Mouse (Mus musculus) midbrain, postnatal 0 days (tissue): ENCODE results near the gene Osbpl10. TPM values are rescaled to one million over a fixed set of nuclear protein-coding genes. Genes with fewer than 3 reads are reported as not detected.

Source experiments
- ATAC-seq: fragments of 200-750 bp; cut with Nextera tagmentation; 2 replicates; pipeline ENCODE4 v1.8.0; 2017; ENCODE audit warnings: moderate number of reproducible peaks, mild to moderate bottlenecking, moderate TSS enrichment, moderate library complexity; ENCODE audit not compliant: low FRiP score
- DNase-seq: peaks from one replicate; pipeline ENCODE4 v3.0.0-alpha.2; 2015; ENCODE audit warnings: low spot score
- H3K27ac ChIP-seq: fragments of 300-500 bp; sonication (generic); 2 replicates; pipeline ENCODE4 v1.5.1; 2014; ENCODE audit warnings: low read depth, mild to moderate bottlenecking, low read length, mixed read lengths
- H3K27me3 ChIP-seq: fragments of 300-500 bp; sonication (generic); 2 replicates; pipeline ENCODE4 v1.6.1; 2014; ENCODE audit warnings: low read length, control low read depth, mixed read lengths; ENCODE audit not compliant: insufficient read depth
- H3K36me3 ChIP-seq: fragments of 300-500 bp; sonication (generic); 2 replicates; pipeline ENCODE4 v1.6.1; 2014; ENCODE audit warnings: low read length, control low read depth, mixed read lengths; ENCODE audit not compliant: insufficient read depth
- H3K4me1 ChIP-seq: fragments of 300-500 bp; sonication (generic); 2 replicates; pipeline ENCODE4 v1.6.1; 2014; ENCODE audit warnings: mild to moderate bottlenecking, control low read depth, antibody characterized with exemption, low read length, mixed read lengths; ENCODE audit not compliant: insufficient read depth
- H3K4me2 ChIP-seq: fragments of 300-500 bp; sonication (generic); 2 replicates; pipeline ENCODE4 v1.6.1; 2014; ENCODE audit warnings: low read depth, mild to moderate bottlenecking, low read length, mixed read lengths; ENCODE audit not compliant: poor library complexity, severe bottlenecking
- H3K4me3 ChIP-seq: fragments of 300-500 bp; sonication (generic); 2 replicates; pipeline ENCODE4 v1.5.1; 2014; ENCODE audit warnings: low read depth, mild to moderate bottlenecking, low read length, moderate library complexity
- H3K9ac ChIP-seq: fragments of 300-500 bp; sonication (generic); replicated peaks from 2 replicates; pipeline ENCODE4 v1.6.1; 2014; ENCODE audit warnings: mild to moderate bottlenecking, low read length, moderate library complexity, mixed read lengths; ENCODE audit not compliant: poor library complexity, severe bottlenecking
- H3K9me3 ChIP-seq: fragments of 300-500 bp; sonication (generic); 2 replicates; pipeline ENCODE4 v1.6.1; 2016; ENCODE audit warnings: low read length, control low read depth
- CTCF ChIP-seq: IDR thresholded peaks from 2 replicates; pipeline ENCODE4 v1.5.1; 2016; ENCODE audit warnings: antibody characterized with exemption, mild to moderate bottlenecking
- WGBS: fragments of 180-500 bp; shearing (Covaris S2); extraction: QIAGEN DNeasy Blood & Tissue Kit; methylation state at CpG from one replicate; pipeline ENCODE4 v1.1.7; 2014; 5-methylcytosine and 5-hydroxymethylcytosine counted together
- polyA plus RNA-seq: library from polyadenylated mRNA; unstranded; fragments of >200 nt; fragmentation: Nextera tagmentation; extraction: Ambion mirVana; gene quantifications from 2 replicates; pipeline ENCODE4 v1.2.1, GENCODE M21; 2015
- total RNA-seq: library from RNA; depleted of rRNA; stranded (reverse); fragments of >200 nt; gene quantifications from 2 replicates; pipeline ENCODE4 v1.2.3, GENCODE M21; 2014

Gene Osbpl10
- total and polyA plus RNA-seq, 2 experiments from 2014 or later: 3.2 to 23.5 TPM

GRCm38 (mm10) chr9:115192890-115193289, 214.5 kb downstream of the Osbpl10 start:
- H3K4me2 ChIP-seq: no peak overlapping the region
- H3K27me3 ChIP-seq: no peaks in the 10 kb centered on the region
- H3K9ac ChIP-seq: no peak overlapping the region
- DNase-seq (no peak), ATAC-seq (no peak)
- TF ChIP-seq CTCF: no peak
- H3K27ac ChIP-seq: no peak overlapping the region
- H3K36me3 ChIP-seq: no peaks in the 10 kb centered on the region
- H3K4me3 ChIP-seq: no peak overlapping the region
- H3K4me1 ChIP-seq: no peaks in the 10 kb centered on the region
- H3K9me3 ChIP-seq: no peaks in the 10 kb centered on the region
- 75% methylated on average over 3 of the region's 3 CpGs for WGBS

GRCm38 (mm10) chr9:115197082-115197481, 218.7 kb downstream of the Osbpl10 start:
- DNase-seq (no peak), ATAC-seq (no peak)
- Histone ChIP-seq H3K36me3 (no peaks in the 10 kb centered on the region), H3K27ac (no peak overlapping the region), H3K9ac (no peak overlapping the region), H3K4me2 (no peak overlapping the region), H3K4me1 (no peaks in the 10 kb centered on the region), H3K9me3 (no peaks in the 10 kb centered on the region), H3K27me3 (no peaks in the 10 kb centered on the region), H3K4me3 (no peak overlapping the region)
- 75% methylated on average over 7 of the region's 7 CpGs for WGBS
- no peak for TF ChIP-seq CTCF

- Histone ChIP-seq H3K4me2 (no peak overlapping the region), H3K27ac (no peak overlapping the region), H3K4me3 (no peak overlapping the region), H3K9ac (no peak overlapping the region), H3K4me1 (no peaks in the 10 kb centered on the region), H3K9me3 (no peaks in the 10 kb centered on the region), H3K36me3 (no peaks in the 10 kb centered on the region), H3K27me3 (no peaks in the 10 kb centered on the region)
- 93% methylated on average over 15 of the region's 15 CpGs for WGBS
- no peak for ATAC-seq
- no peak for DNase-seq
- TF ChIP-seq CTCF: no peak
These were observed 221.9 kb downstream of the Osbpl10 start for GRCm38 (mm10) chr9:115200166-115200862.

- H3K4me2 ChIP-seq: no peak overlapping the region
- no peaks in the 10 kb centered on the region for H3K36me3 ChIP-seq
- no peak for TF ChIP-seq CTCF
- ATAC-seq (no peak), DNase-seq (no peak)
- H3K9me3 ChIP-seq: no peaks in the 10 kb centered on the region
- H3K4me1 ChIP-seq: no peaks in the 10 kb centered on the region
- no peaks in the 10 kb centered on the region for H3K27me3 ChIP-seq
- no peak overlapping the region for H3K4me3 ChIP-seq
- 97% methylated on average over 6 of the region's 6 CpGs for WGBS
- no peak overlapping the region for H3K27ac ChIP-seq
- H3K9ac ChIP-seq: no peak overlapping the region
These were observed 222.9 kb downstream of the Osbpl10 start for GRCm38 (mm10) chr9:115201264-115201663.

- Histone ChIP-seq H3K36me3 (peaks cover 2% of the 10 kb centered on the region; the same call in 1 of the 2 replicates), H3K4me2 (no peak overlapping the region), H3K4me1 (no peaks in the 10 kb centered on the region), H3K27ac (no peak overlapping the region), H3K9ac (no peak overlapping the region), H3K9me3 (no peaks in the 10 kb centered on the region), H3K4me3 (no peak overlapping the region), H3K27me3 (no peaks in the 10 kb centered on the region)
- WGBS: 53% methylated on average over 6 of the region's 6 CpGs
- ATAC-seq (no peak), DNase-seq (no peak)
- no peak for TF ChIP-seq CTCF
These were observed 224.8 kb downstream of the Osbpl10 start for GRCm38 (mm10) chr9:115203136-115203535.

GRCm38 (mm10) chr9:115205491-115205890, 227.1 kb downstream of the Osbpl10 start:
- WGBS: 26% methylated on average over 6 of the region's 6 CpGs

More at GRCm38 (mm10) chr9:115205491-115205890, 227.1 kb downstream of the Osbpl10 start:
- no peak overlapping the region for H3K9ac ChIP-seq
- DNase-seq (no peak), ATAC-seq (no peak)
- H3K36me3 ChIP-seq: peaks cover 4% of the 10 kb centered on the region; the same call in 1 of the 2 replicates
- H3K4me3 ChIP-seq: no peak overlapping the region
- H3K9me3 ChIP-seq: no peaks in the 10 kb centered on the region
- TF ChIP-seq CTCF: no peak
- no peaks in the 10 kb centered on the region for H3K4me1 ChIP-seq
- H3K27ac ChIP-seq: no peak overlapping the region
- no peaks in the 10 kb centered on the region for H3K27me3 ChIP-seq
- H3K4me2 ChIP-seq: no peak overlapping the region
